Mouse (Mus musculus): Measurements from ENCODE around the gene Ehd4.

- no peak for TF ChIP-seq CTCF (IDR thresholded peaks at IDR 0.05; ENCODE audit: low read depth, low read length)
- no peak for TF ChIP-seq POLR2A (IDR thresholded peaks at IDR 0.05; ENCODE audit: borderline replicate concordance, low read depth, low read length)
These were observed 106.2 kb downstream of the Ehd4 start for GRCm38 (mm10) chr2:120048173-120048572.

Data from bone marrow macrophage, adult 2 months (primary cell).